Mouse (Mus musculus) cerebellum, adult 2 months (tissue): ENCODE measurements at regions not wholly inside any gene's neighbourhood (a gene's known extent, or its start where the extent isn't known, plus 50 kb on each side); places are given as distances from the start of the nearest gene placed in this dataset.

ENCODE experiments used
- CTCF ChIP-seq: fragments of 200-500 bp; IDR thresholded peaks from 2 replicates; pipeline ENCODE4 v1.5.1; 2011; ENCODE audit warnings: low read depth, mild to moderate bottlenecking, control low read depth, low read length, moderate library complexity, borderline replicate concordance; ENCODE audit not compliant: insufficient read depth
- POLR2A ChIP-seq: fragments of 200-500 bp; IDR thresholded peaks from 2 replicates; pipeline ENCODE4 v1.6.1; 2011; ENCODE audit warnings: low read length, control low read depth, borderline replicate concordance; ENCODE audit not compliant: insufficient read depth

DNA sequence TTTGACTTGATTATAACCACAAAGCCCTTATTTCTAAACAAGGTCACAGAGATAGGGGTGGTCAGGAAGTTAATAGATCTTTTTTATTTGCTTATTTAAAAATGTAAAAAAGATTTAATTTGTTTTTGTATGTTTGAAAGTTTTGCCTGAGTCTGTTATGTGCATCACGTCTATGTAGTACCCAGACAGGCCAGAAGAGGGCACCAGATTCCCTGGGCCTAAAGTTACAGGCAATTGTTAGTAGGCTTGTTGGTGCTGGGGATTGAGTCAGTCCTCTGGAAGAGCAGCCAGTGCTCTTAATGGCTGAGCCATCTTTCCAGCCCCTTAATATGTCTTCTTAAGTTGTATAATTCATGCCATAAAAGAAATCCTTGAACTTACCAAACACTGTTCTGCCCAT is 211.5 kb upstream of the 1700012A03Rik start:
- no peak for TF ChIP-seq POLR2A
- TF ChIP-seq CTCF: 0 out of 2 replicates have a peak, but pooled peaks have one; percentile 18
